Mouse (Mus musculus): ENCODE measurements around the gene Gas6.

Gas6 gene

GRCm38 (mm10) chr8:13493858-13494631, at the start of gene Gas6:
Gene Gas6 (minus strand): TSS chr8:13494490.
- in situ Hi-C loops (cut with MboI, MseI), result no loop called here

DNA sequence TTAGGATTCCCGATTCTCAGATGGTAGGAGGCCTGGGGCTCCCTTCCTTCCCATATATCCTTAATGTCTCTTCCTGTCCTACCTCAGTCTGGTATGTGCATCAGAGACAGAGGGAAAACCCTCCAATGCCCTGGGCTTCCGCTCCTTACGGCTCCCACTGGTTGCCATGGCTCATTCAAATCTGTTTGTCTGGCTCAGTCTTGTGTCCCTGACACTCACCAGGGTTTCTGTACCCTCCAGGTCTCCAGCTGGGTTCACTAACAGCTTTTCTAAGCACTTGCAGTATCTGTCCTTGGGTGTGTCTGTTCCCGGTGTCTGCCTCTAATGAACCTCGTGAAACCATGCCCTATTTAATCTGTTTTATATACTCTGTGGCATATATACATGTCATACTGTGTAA, 47.2 kb upstream of the Gas6 start:
- in situ Hi-C loops (cut with MboI, MseI), result no loop called here

DNA sequence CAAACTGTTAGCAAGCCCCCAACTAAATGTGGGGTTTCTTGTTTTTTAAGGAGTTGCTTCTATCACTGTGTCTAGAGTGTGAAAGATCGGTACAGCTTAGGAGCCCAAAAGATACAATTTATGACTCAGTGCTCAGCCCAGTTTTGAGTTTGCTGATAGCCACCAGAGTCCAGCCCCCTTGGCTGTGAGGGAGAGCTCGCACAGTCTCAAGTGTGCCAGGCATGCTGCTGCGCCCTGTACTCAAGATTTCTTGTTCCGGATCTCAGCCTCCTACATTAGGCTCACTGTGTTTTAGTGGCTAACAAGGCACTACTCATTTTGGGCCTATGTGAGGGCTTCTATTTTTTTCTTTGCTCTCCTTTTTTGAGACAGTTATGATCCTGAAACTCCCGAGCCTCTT, 45.8 kb upstream of the Gas6 start:
- in situ Hi-C loops (cut with MboI, MseI), result no loop called here

- in situ Hi-C loops (cut with MboI, MseI), result no loop called here
Measured at GRCm38 (mm10) chr8:13538821-13539220, 44.5 kb upstream of the Gas6 start.

DNA sequence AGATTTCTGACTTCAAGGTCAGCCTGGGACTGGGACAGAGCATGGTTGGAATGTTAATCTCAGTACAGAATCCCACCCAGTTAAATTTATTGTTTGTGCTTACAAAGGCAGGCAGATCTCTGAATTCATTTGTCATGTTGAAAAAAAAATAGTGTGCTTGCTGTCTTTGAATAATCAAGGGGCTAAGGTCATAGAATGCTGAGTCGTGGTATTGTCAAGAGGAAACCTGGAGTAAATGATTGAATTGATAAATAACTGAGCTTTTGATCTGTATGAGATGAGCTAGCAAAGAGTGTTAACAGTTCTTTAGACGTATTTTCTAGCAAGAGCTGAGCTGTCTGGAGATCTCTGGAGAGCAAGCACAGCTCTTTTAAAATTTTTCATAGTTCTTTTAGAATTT, 42.8 kb upstream of the Gas6 start:
- in situ Hi-C loops (cut with MboI, MseI), result no loop called here

DNA sequence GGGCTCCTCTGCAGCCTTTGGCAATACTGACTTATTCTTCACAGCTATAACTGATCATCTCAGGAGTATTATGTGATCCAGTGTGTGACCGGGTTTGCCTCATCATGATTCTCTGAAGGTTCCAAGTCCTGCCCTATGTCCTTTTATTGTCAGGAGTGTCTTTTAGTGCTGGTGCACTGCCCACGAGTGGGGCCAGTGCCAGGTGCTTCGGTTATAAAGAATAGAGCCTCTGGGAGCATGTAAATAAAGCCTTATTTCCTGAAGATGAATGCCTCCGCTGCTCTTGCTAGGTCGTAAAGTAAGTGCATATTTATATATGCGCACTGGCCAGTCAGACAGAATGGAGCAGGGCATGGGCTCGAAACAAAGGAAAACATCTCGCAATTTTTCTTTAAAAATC, 38.8 kb upstream of the Gas6 start:
- in situ Hi-C loops (cut with MboI, MseI), result no loop called here

DNA sequence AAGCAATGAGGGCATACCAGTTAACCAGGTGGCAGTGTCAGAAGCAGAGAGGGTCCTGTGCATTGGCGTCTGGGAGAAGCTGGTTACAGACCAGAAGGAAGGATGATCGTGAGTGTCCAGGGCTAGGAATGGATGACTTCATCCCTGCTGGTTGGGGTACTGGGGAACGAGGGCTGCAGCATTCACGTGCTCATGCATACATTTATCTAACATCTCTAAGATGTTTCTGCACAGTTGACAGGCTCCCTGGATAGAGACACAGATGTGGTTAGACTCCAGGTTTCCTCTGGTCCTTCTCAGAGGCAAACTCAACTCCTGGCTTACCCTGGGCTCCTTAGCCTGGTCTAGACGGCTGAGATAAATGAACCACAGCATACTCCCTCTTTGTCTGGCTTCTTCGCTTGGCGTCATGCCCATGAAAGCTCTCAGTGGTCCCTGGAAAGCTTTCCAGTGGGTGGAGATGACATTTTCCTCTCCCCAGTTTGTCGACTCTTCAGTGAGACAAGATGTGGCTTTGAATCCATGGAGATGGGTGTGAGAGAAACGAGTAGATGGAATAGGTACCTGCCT, 37.4 kb upstream of the Gas6 start:
- in situ Hi-C loops (cut with MboI, MseI), result no loop called here

DNA sequence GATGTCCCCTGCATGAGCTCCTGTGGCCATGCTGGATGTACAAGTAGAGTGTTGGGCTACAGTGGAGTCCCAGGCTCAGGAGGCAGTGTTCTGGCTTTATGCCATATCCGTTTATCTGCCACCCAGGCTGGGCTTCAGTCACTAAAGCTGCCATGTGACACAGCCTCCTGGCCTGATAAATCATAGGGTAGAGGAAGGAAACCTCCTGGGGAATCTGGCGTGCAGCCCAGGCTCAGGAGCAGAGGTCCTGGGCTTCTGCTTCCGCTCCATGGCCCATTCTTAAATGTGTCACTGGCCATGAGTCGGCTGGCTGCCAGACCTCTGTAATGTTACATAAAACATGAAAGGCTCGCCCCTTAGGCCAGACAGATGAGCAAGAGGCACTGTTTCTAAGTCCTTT, 36.7 kb upstream of the Gas6 start:
- in situ Hi-C loops (cut with MboI, MseI), result no loop called here

- in situ Hi-C loops (cut with MboI, MseI), result no loop called here
Measured at GRCm38 (mm10) chr8:13530401-13530800, 36.1 kb upstream of the Gas6 start.

DNA sequence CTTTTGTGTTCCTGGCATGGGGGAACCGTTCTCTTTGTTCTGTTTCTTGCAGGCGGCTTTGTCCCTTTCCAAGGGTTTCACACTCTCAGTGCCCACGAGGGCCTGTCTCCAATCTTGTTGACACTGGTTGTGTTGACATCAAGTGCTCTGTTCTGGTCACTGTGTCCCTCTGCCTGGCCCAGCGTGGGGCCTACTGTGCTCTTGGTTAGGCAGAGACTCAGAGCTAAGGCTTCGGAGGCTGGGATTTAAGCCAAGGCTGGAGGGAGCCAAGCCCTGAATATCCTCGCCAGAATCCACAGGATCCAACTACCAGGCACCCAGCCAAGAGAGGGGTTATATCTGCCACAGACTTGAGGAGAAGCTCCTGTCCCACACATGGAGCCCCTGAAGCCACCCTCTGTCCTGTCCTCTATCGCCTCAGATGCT, 35.6 kb upstream of the Gas6 start:
- in situ Hi-C loops (cut with MboI, MseI), result no loop called here

- in situ Hi-C loops (cut with MboI, MseI), result no loop called here
Measured at GRCm38 (mm10) chr8:13529011-13529840, 34.9 kb upstream of the Gas6 start.

DNA sequence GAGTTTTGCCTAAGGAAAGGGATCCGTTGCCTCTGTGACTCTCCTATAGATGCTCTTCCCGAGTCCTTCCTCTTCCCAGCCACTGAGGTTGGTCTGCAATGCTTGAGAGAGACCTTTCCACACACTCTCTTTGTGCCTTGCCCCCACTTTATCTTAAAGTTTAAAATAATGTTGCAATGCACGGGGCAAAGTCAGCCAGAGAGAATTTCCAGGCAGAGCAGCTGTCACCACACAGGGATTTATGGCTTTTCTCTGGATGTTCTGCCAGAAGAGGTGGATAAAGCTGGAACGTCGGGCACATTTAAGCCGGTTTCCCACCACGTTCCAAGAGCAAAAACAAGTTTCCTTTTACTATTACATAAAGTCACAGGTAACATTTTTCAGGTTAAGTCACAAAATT, 27.1 kb upstream of the Gas6 start:
- in situ Hi-C loops (cut with MboI, MseI), result no loop called here

DNA sequence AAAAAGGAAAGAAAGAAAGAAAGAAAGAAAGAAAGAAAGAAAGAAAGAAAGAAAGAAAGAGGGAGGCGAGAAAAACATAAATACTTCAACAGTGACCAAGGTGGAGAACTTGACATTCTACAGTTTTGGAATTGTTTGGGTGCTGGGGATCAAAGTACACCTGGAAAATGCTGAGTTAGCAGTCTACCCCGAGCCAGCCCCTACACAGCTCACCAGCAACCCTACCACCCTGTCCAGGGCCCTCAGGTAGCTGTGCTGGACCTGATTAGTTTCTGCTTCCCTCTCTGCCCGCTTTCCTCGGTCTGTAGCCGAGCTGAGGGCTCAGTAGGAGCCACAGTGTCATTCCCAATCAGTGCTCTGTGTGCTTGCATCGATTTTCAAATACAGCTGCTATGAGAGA, 26.1 kb upstream of the Gas6 start:
- in situ Hi-C loops (cut with MboI, MseI), result no loop called here

- in situ Hi-C loops (cut with MboI, MseI), result no loop called here
Measured at GRCm38 (mm10) chr8:13519503-13519902, 25.2 kb upstream of the Gas6 start.

- in situ Hi-C loops (cut with MboI, MseI), result no loop called here
Measured at GRCm38 (mm10) chr8:13517284-13517781, 23.0 kb upstream of the Gas6 start.

DNA sequence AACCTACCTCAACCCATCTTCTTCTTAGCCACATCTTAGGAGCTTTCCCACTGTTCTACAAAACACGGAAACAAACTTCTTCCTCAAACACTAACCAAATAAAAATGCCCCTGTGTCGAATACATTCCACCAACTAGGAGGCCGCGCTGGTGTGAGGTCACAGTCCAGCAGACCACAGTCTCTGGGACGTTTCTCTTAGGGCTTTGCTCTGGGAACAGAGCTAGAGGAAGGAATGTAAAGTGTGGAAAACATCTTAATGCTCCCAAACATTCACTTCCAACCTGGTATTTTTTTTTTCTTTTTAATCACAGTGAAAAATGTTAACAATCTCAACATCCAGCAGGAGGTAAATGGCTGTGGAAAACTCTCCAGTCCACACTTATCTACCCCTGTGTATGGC, 22.4 kb upstream of the Gas6 start:
- in situ Hi-C loops (cut with MboI, MseI), result no loop called here

DNA sequence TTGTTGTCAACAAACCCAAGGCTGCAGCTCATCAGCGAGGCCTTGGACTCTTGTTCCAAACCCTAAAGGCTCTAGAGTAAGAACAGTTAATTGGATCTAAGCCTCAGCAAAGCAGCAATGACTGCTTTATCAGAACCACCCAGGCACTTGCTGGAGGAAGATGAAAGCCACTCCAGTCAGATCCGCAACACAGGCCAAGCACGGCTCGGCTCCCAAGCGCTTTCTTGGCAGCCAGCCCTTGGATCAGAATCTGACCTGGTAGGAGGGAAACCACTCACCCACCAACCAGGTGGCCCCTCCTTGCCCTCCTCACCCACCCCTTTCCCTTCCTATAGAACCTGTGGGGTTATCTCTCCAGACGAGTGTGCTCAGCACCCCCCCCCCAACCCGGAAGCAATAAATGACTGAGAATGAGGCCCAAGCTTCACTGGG, 21.7 kb upstream of the Gas6 start:
- in situ Hi-C loops (cut with MboI, MseI), result no loop called here

DNA sequence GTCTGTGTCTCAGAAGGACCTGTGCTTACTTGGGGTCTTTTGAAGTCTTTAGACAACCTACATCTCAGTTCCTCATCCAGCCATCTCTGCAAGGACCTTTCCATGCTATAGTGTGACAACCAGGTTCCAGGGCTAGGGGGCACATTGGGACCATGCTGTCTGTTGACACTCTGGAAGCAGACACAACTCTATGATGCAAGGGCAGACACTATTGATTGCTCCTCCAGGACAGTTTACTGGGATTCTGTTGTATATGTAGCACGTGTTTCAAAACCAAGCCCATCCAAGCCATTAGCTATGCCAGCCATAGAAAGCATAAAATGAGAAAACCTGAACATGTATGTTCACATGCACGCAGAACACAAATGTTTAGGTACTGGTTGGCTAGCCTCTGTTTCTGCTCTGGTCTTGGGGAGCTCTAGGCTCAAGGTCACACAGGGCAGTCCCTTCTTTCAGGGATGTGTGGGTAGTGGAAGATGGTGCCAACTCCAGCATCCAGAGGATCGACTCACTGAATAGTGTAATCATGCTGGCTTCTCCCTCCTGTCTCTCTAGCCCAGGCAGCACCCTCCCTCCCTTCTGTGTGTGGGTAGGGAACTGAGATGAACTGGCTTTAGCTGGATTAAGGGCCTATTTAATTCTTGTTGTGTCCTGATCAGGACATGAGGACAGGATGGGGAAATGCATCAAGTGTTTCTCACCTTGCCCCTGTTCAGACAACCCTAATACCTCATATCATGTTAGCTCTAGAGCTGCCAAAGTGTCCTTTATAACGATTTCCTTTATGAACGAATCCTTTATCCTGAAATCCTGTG, 19.5 kb upstream of the Gas6 start:
- in situ Hi-C loops (cut with MboI, MseI), result no loop called here

GRCm38 (mm10) chr8:13512677-13513076, 18.4 kb upstream of the Gas6 start:
- in situ Hi-C loops (cut with MboI, MseI), result no loop called here

- in situ Hi-C loops (cut with MboI, MseI), result no loop called here
Measured at GRCm38 (mm10) chr8:13512016-13512415, 17.7 kb upstream of the Gas6 start.

DNA sequence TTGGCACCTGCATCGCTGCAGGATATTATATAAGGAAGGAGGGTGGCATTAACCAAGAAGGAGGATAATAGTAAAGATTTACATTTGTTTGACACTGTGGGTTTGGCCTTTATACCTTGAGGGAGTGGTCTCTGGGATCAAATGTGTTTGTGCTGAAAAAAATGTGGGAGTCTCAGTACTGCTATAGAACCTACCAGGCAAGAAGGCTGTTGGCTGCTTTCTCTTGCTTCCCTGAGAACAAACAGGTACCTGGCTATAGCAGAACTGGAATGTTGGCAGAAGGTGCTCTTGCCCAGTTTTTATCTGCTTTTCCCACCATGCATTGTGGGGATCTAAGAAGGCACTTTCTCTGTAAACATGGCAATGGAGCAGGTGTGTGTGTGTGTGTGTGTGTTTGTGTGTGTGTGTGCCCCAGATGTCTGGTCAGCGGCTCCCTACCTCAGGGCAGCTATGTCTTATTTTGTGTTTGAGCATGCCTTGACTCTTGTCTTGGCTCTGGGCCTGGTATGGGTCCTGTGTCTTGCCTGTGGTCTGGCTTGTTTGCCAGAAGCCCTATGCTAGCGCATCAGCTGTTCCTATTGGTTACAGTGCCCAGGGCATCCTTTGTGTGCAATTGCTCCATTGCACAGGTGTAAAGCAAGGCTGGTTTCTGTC, 13.1 kb upstream of the Gas6 start:
- in situ Hi-C loops (cut with MboI, MseI), result no loop called here

Data from T-helper 2 cell (primary cell).